Mouse (Mus musculus) right cerebral cortex, postnatal 25 days (tissue): Measurements from ENCODE around the gene Ndufb10.

Source experiments
- DNase-seq: peaks from one replicate; pipeline ENCODE4 v3.0.0; 2022

The Ndufb10 gene

DNA sequence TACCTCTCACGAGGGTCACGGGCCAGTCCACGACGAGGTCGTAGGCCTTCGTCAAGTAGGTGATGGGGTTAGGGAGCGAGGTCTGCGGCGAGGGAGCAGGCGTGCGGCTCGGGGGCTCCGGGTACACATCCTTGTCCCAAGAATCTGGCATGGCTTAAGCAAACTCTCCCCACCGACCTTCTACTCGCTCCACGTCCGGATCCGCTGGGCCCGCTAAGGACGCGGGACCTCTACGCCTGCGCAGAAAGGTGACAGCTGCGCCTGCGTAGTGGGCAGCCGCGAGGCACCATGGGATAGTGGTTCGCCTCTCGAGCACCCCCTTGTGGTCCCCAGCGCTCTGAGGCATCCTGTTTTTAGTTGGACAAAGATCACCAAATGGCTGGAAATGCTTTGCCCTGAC is at the start of gene Ndufb10:
Gene Ndufb10 (minus strand): TSS at position 295 of the 400 bp plus-strand sequence.
- peak; percentile 93 for DNase-seq

DNA sequence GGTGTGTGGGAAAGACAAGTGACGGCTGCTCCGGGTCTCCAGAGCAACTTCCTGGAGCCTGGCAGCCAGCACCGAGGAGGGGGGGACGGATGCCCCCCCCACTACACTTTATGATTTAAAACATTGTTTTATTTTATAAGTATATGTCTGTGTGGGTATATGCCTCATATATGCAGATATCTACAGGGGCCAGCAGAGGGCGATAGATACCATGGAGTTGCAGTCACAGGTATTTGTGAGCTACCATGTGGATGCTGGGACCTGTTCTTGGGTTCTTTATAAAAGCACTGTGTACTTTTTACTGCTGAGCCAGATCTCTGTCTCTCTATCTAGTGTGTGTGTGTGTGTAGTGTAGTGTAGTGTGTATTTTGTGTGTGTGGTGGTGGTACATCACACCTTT is 49.0 kb upstream of the Ndufb10 start:
- DNase-seq = no peak

DNA sequence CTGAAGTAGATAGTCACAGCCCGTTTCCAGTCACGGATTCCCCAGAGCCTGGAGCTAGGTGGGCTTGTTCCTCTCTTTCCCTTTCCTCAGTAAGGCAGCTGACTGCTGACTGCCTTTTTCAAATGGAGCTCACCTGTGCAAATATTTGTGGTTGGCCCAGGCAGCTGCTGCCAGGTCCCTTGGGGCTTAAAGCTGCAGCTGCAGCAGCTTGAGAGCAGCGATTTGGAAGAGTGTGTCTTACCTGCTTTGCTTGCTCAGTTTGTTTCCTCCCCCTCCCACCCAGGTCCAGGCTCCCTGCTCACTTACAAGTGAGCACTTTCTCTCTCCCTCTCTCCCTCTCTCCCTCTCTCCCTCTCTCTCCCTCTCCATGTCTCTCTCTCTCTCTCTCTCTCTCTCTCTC is 44.9 kb upstream of the Ndufb10 start:
- no peak for DNase-seq

DNA sequence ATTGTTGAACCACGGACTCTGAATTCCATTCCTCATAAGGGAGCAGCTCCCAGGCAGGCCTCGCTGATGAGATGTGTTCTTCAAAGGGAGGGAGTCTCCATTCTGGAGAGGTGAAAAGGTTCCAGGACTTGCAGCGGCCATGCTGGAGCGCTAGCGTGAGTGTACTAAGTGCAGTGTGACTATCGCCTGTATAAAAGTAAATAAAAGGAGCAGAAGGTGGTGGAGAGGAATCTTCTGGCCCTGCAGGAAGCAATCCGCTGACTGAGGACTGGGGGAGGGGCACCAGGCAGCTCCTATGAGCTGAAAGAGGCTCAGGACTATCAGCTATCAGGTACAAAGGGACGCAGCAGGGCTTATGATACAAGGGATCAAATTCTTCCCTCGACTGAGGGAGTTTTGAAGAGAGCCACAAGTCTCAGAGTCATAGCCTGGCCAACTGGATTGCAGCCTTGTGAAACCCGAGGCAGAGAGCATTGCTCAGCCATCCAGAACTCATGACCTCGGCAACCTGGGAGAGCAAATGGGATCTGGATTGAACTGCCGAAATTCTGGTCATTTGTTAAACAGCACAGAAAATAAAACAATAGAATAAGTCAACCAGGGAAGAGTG is 42.1 kb upstream of the Ndufb10 start:
- DNase-seq = no peak

DNA sequence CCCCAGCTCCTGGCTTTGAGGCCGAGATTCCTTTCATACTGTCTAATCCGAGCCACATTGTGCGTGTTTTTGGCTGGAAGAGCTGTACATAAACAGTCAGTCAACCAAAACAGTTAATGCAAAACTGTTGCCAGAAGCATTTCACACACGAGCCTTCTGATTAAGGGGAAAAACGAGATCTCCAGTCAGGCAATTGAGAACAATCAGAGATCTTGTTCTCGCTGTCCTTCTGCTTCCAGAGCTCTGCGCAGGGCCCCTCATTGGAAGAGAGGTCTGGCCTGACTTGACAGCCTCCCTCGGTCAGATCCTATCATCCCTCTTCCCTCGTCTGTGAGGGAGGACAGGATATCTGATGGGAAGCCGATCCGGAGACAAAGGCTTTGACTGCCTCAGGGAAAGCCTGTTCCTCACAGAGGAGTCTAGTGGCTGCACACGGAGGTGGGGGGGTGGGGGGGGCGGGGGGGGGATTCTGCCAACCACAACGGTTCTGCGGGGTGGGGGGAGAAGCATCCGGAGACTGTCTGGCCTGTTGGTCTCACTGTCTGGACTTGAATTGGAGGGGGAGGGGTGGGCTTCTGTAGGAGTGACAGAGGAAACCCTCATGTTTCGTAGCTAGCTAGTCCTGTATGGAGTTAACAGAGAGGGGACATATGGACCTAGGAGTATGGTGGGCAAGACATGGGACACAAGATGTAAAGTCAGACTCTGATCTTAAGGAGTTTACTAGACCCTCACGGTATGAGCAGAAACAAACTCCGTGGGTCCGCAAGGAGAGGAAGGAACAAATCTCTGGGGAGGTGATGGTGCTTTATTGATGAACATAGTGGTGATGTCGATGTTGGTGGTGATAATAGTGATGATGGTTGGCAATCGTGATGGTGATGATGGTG is 41.0 kb upstream of the Ndufb10 start:
- DNase-seq = no peak

DNA sequence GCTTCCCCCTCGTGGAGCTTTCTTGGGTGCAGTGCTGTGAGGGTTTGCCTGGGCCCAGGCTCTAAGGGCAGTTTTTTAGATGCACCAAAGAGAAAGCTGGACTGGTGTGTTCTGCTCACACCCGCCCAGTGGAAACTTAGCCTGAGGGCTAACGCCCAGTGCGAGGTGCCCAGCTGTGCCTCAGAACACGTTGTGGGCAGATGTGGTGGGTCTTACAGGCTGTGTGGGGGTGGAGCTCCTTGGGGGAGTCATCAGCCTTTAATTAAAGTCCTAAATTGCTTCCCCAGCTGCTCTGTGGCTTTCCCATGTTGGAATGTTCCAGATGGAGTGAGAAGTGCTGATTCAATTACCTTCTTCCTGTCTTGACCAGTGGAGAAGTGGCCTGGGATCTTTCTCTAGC is 36.8 kb upstream of the Ndufb10 start:
- DNase-seq = no peak

DNA sequence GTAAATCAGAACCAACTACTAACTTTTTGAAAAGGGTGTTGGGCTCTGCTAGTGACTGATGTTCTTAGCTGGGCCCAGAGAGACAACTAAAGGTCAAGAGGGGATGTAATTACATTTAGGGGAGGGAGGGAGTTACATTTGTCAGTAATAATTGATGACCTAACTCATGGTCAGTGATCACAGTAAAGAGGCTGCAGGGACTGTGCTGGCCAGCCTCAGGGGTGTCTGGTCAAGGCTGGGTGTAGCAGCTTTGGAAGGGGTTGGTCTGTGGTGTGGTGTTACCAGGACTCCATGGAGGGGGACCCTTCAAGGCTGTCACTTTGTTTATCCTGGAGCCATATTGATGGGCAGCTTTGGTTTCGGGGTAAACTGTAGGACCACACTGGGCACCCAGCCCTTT is 33.1 kb upstream of the Ndufb10 start:
- DNase-seq = no peak

DNA sequence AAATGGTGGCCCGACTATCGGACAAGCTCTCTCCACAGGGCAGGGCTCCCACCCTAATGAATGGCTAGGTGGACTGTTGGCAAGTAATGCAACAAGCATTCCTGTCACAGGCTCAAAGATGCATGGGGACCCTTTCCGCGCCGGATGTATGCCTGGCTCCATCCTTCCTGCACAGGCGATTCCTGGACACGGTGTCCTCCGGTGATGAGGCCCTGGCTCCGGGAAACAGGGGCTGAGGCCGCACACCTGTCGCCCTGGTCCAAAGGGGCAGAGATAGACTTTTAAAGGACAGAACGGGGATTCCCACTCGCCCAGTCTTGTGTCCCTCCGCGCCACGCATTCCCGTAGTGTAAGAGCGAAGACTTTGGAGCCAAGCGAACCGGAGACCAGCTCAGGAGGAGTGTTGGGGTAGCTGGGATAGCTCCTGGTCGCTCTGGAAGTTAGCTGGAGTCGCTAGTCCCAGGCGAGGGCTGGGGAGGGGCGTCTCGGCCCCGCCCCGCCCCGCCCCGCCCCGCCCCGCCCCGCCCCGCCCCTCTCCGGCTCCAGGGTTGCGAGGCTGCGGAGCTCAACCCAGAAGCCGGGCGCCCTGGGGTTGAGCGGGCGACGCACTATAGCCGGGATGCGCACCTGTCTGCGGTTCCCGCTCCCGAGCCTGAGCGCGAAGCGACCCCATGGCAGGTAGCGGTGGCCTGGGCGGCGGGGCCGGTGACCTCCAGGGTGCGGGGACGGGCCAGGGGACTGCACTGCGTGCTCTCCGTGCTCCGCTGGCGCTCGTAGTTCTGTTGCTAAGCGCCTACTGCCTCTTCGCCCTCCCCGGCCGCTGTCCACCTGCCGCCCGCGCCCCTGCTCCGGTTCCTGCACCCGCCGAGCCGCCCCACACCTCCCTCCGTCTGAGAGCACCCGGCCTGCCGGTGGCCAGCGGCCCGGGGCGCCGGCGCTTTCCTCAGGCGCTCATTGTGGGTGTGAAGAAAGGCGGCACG is 28.4 kb upstream of the Ndufb10 start, which contains the start of gene Hs3st6:
Gene Hs3st6 (plus strand): TSS at position 574 of the 980 bp plus-strand sequence.
- no peak for DNase-seq

DNA sequence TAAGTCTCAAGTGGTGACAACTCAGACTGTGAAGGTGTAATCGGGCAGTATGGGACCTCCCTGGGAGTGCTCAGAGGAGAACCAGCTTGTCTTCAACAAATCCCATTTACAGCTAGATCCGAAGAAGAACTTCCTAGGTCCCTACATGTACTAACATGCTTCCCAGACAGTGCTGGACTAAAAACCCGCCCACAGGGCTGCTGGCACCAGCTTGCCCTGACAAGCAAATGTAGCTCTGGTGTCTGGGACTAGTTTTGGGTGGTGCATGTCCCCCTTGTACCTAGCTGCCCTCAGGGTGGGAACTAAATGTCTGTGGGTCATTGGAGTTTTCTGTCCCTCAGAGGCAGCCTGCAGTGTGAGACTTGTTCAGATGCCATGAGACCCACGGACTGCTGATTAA is 27.2 kb upstream of the Ndufb10 start:
- no peak for DNase-seq

DNA sequence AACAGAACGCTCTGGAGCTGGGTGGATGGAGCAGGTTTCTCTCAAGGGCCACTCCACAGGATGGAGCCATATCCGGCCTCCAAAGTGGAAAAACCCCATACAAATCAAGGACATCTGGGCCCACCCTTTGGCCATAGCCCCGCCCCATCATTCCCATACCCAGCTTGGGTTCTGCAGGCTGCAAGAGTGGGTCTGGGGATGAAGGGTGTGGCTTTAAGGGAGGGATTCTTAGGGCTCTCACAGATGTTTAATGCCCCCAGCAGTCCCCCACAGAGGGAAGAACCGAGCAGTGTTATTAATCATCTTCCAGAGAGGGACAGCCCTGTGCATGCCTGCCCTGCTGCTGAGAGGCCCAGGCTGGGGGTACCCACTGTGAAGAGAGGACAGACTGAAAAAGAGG is 22.7 kb upstream of the Ndufb10 start:
- no peak for DNase-seq

DNA sequence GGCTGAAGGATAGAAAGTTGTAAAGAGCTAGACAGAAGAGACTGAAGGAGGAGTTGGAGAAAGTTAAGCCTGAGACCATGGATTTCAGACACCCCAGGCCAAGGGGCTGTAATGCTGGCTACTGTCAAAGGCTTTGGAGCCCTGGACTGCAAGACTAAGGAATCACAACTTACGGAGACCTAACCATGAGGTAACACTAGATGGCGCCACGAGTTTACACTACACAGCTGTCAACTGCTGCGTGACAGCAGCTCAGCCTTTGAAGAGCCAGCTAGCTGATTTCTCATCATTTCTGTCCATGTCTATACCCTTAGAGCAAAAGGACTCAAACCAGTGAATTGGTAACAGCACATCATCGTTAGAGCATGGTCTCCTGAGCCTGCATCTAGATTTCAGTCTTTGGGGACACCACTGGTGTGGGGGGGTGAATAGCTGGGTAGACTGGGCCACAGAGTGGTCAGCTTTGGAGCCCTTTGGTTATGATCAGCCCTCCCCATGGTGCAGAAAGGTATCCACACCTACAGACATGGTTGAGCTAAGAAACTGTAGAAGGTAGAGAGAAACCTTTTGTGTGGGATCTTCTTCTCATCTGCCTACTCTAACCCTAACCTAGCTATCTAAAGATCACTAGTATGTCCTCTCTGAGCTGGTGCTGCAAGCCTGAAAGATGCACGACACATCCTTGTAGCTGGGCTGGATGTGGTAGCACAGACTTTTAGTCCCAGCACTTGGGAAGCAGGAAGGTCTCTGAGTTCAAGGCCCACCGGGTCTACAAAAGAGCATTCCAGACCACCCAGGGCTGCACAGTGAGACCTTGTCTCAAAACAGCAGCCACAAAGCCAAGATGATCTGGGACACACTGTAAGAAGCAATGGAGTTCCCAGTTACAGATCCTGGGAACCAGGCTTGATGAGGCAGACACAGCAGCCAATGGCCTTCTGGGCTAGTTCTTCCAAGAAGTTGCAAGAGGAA is 21.5 kb upstream of the Ndufb10 start:
- DNase-seq = peak; percentile 75

DNA sequence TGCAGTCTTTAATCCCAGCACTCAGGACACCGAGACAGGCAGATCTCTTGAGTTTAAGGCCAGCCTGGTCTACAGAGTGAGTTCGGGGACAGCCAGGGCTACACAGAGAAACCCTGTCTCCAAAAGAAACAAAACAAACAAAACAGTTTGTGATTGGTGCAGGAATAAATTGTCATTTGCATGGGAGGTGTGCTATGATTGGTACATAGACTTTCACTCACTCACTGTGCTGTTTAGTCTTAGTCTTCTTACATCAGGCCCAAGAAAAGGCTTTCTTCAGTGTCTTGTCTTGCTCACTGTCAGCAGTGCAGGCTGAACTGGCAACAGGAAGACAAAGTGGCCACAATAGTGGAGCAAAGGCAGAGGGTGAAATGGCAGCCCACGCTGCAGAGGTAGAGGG is 20.1 kb upstream of the Ndufb10 start:
- no peak for DNase-seq

DNA sequence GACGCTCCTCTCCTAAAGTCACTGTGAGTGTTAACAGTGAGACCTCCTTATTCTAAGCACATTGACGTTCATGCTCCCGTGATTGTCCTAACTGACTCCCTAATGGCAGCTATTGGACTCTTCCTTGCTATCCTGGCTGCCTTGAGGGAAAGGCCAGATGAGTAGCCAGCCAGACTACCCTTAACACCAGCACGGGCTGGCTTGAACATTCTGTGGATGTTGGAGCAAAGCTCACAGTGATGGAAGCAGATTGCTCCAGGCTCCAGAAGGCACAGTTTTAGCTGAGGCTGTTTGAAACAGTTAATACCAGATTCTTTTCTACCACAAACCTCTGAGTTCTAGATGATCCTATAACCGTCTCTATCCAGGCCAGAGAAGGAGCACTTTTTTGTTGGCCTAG is 19.6 kb upstream of the Ndufb10 start:
- no peak for DNase-seq

DNA sequence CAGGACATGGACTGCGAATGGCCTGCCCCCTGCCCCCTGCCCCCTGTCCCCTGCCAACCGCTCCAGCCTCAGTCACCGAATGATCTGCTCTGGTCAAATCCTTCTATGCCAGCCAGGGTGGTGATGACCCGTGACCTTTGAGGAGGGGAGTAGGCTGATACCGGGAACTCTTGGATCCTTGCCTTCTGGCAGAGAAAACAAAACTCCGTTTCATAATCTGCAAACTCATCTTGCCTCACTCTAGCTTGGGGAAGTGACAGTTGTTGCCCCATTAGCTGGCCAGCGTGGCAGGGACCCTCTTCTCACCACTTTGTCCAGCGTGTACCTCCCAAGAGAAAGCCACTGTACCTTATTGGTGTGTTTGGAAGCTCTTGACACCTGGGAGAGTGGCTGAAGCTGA is 18.0 kb upstream of the Ndufb10 start:
- no peak for DNase-seq

DNA sequence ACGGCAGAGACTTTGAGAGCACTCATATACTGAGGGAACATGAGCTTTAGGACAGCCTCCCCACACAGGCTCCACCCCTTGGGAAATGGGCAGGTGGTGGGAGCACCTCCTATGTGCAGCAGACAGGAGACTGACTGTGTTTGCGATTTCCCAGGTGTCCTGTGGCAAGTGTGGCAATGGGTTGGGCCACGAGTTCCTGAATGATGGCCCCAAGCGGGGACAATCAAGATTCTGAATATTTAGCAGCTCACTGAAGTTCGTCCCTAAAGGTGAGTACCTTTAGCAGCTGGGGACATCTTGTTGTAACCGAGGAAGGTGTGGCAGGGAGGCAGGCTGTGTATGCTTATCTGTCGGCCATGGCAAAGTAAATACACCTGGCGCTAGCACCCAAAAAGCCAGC is 15.6 kb upstream of the Ndufb10 start:
- no peak for DNase-seq

DNA sequence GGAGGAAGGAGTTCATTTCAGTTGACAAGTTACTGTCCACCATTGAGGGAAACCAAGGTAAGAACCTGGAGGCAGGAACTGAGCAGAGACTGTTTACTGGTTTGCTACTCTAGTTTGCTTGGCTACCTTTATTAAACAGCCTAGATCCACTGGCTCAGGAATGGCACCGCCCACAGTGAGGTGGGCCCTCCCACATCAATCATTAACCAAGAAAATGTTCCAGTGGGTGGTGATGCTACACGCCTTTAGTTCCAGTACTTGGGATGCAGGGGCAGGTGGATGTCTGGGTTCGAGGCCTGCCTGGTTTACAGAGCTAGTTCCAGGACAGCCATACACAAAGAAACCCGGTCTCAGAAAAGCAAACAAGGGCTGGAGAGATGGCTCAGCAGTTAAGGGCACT is 14.0 kb upstream of the Ndufb10 start:
- no peak for DNase-seq

DNA sequence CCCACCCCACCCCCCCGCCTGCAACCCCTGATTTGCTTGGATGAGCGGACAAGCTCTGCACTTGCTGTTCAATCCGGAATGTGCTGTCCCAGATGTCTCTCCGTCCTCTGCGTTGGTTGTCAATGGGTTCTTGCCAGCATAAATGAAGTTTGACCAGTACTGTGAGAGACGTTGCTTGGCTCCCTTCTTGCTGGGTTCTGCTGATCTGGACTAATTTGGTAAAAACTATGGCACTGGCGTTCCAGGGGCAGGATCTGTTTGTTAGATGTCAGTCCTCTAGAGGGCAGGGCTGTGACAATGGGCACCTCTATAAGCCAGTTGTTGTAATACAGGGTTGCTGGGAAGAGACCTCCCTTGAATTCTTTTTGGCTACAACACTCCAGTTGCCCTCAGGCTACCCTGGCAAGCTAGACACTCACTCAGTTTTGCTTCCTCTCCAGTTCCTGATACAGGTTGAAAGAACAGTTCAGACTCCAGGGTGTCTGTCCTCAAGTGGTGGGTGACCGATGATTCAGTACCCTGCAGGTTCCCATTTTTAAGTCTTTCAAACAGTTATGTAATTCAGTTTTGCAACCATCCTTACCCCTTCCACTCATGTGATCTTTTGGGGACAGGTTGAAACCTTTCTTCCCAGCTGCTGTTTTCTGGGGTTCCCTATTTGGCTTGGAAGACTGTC is 13.0 kb upstream of the Ndufb10 start:
- no peak for DNase-seq

DNA sequence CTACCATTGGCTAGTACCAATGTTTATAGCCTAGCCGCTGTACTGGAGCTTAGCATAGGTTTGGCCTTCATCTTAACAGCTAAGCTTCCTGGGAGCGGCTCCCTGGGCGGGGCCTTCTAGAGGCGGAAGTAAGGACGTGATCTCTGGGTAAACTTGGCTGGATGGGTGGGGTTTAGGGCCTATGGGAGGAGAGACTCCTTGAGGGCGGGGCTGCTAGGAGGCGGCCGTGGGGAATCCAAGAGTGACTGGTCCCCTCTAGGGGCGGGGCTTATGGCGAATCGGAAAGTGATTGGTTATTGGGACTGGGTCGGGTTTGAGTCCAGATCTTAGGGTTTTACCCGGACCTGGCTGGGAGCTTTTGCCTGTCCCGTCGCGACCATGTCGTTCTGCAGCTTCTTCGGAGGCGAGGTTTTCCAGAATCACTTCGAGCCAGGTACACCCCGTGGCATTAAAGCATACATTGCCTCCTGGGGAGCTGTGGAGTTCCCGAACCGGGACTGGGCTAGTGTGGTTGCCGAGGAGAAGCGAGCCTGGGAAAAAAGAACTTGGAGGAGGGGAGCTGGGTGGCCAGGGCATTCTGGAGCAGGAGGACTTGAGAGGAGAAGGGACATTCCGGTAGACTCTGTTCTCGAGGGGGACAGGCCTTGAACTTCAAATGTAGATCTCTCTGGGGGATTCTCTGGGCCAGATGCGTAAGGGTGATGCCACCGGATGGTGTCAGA is 12.2 kb upstream of the Ndufb10 start, which contains the start of gene Msrb1:
Gene Msrb1 (plus strand): TSS at position 313 of the 722 bp plus-strand sequence.
- DNase-seq = peak; percentile 89

DNA sequence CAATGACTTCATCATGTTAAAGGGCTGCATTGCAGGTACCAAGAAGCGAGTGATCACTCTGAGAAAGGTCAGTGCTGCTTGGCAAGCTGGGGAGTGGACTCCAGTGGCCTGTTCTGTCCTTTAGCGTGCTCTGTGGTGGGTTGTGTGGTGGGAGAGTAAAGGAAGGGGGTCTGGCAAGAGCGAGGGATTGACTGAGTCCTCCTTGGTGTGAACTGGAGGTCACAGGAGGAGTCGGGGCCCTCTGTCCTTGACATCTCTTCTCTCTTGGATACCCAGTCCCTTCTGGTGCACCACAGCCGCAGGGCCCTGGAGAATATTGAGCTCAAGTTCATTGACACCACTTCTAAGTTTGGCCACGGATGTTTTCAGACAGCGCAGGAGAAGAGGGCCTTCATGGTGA is 11.2 kb upstream of the Ndufb10 start:
- DNase-seq = no peak

DNA sequence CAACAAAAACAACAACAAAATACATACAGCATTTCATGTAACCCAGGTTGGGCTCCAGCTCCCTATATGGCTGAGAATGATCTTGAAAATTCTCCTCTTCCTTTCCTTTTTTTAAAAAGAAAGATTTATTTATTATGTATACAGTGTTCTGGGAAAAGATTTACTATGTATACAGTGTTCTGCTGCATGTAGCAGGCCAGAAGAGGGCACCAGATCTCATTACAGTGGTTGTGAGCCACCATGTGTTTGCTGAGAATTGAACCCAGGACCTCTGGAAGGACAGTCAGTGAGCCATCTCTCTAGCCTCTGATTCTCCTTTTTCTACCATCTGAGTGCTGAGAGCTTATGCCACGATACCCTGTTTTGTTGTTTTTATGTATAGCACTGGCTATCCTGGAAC is 10.2 kb upstream of the Ndufb10 start:
- DNase-seq = no peak
